Mouse (Mus musculus): ENCODE measurements around the gene Gdpd2.

DNA sequence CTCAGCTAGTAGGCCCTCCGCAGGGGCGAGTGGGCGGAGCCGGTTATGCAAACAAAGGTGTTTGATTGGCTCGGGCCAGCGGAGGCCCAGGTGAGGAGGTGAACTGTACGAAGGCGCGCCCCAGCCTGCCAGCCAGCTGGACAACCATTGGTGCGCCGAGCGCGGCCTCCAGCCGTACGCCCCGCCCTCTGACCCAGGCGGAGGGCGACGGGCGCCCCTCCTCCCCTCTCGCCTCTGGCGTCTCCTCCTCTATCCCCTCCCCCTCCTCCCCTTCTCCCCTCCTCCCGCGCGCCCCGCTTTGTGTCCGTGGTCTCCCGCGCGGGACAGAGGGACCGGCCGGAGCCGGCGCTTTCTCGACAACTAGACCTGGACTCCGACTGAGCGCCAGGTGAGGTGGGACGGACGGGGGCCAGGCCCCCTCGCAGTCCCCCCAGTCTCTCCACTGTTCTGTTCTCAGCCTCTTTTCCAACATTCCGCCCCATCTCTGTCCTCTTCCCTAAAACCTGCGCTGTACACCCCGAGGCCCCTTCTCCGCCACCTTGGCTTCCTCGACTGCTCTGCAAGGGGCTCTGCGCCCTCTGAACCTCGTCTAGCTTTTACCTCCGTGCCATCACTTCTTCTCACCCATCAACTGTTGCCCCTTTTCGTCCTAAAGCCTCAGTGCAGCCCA, 47.4 kb downstream of the Gdpd2 start:
- TF ChIP-seq CTCF (IDR thresholded peaks at IDR 0.05 in 2 of 3, conservative IDR thresholded peaks at IDR 0.05 in 1 of 3; ENCODE audit: control insufficient read depth in 1 of 3, insufficient read depth in 1 of 3, low read depth in 2 of 3, low read length in 3 of 3, poor library complexity in 1 of 3, severe bottlenecking in 1 of 3) (no peak), ZMIZ1 (IDR thresholded peaks at IDR 0.05; ENCODE audit: low read depth, low read length) (no peak), GATA1 (IDR thresholded peaks at IDR 0.05; ENCODE audit: low read depth, low read length) (no peak), HCFC1 (IDR thresholded peaks at IDR 0.05; ENCODE audit: low read depth, low read length) (no peak), RCOR1 (IDR thresholded peaks at IDR 0.05; ENCODE audit: low read depth, low read length) (no peak), RAD21 (IDR thresholded peaks at IDR 0.05; ENCODE audit: low read depth, low read length) (no peak), SIN3A (IDR thresholded peaks at IDR 0.05; ENCODE audit: low read length) (no peak), TBP (IDR thresholded peaks at IDR 0.05; ENCODE audit: low read depth, low read length) (no peak), UBTF (IDR thresholded peaks at IDR 0.05; ENCODE audit: borderline replicate concordance, insufficient read depth, low read depth, low read length) (no peak), MXI1 (IDR thresholded peaks at IDR 0.05; ENCODE audit: low read depth, low read length) (no peak)
